Comparison of ENCODE assay signal across 8 mouse cellular contexts in the genomic region with DNA sequence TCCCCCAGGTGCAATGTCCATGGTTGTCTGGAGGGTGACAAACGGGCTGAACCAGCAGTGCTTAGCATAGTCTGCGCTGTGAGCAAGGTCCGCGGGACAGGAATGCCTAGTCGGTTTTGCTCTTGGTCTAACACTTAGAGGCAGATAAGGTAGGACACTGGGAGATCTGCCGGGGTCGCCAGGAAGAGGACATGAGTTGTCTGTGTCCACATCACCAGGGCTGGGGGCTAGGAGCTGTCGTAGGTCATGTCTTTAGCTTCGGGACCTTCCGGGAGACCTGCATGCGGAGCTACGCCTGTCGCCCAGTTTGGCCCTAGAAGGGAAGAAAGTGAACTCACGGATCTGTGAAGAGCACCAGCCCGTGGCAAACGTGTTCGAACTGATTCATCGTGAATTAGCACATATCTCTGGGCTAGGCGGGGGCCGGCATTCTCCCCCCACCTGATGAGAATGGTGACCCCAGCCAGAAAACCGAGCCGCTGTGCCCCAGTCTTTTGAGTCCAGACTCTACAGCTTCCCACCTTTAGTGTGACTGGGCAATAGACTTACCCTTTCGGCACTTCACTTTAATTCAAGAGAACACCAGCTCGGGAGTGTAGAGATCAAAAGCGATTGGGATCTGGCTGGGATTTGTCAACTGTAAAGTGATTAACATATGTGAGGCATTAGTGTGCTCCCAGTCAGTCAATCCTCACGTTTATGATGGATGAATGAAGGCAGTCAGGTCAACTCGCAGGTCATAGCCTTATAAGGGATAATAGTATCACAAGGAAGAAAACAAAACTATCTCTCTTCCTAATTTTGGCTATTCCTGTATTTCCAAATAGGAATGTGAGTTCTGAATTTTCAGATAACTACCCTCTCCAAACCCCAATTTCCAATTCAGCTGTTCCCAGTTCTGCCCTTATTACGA. TPM values are rescaled to one million over a fixed set of nuclear protein-coding genes. Genes with fewer than 3 reads are reported as not detected.
A peak's percentile ranks its signal among the peaks of the same experiment; 100 is the strongest.
DNase-seq lines count a peak whose midpoint lies in the region; ATAC-seq and TF ChIP-seq lines count a peak whose summit lies in the region.

No protein-coding gene starts in this region.

- H3K27me3 ChIP-seq in liver, adult 2 months (ENCODE audit: control insufficient read depth, insufficient read depth, low read length): no peaks in the 10 kb centered on the region
- H3K27me3 ChIP-seq in heart, embryonic 14.5 days (ENCODE audit: control insufficient read depth, insufficient read depth, low read length): peaks cover 16% of the 10 kb centered on the region; the same call in 1 of the 2 replicates
- H3K27me3 ChIP-seq in thymus, adult 2 months (ENCODE audit: control insufficient read depth, insufficient read depth, low read length): peaks cover 49% of the 10 kb centered on the region

- TF ChIP-seq POLR2A in liver, adult 2 months (IDR thresholded peaks at IDR 0.05; ENCODE audit: extremely low read depth, insufficient read depth, low read length): no peak
- no peak for TF ChIP-seq POLR2A in thymus, adult 2 months (IDR thresholded peaks at IDR 0.05; ENCODE audit: control insufficient read depth, extremely low read depth, insufficient read depth, low read length, poor library complexity)

- H3K4me3 ChIP-seq in liver, adult 2 months (ENCODE audit: insufficient read depth, low read depth, low read length): peak overlapping the region; percentile 51
- H3K4me3 ChIP-seq in heart, embryonic 14.5 days (ENCODE audit: control insufficient read depth in 1 of 2, insufficient read depth in 1 of 2, low read depth in 1 of 2, low read length in 2 of 2): peak overlapping the region; percentile 22 to 55
- no peak overlapping the region for H3K4me3 ChIP-seq in layer of hippocampus, adult 2 months
- H3K4me3 ChIP-seq in thymus, adult 2 months (ENCODE audit: control insufficient read depth, insufficient read depth, low read length): no peak overlapping the region

- no peak for ATAC-seq in heart, embryonic 14.5 days (ENCODE audit: insufficient number of reproducible peaks, insufficient read depth, low FRiP score, low read depth)

- no peak overlapping the region for H3K27ac ChIP-seq in liver, adult 2 months (replicated peaks; ENCODE audit: insufficient read depth, low read depth, low read length)
- no peak overlapping the region for H3K27ac ChIP-seq in heart, embryonic 14.5 days (replicated peaks in 1 of 2; ENCODE audit: control insufficient read depth in 1 of 2, insufficient read depth in 1 of 2, low read depth in 2 of 2, low read length in 2 of 2)
- H3K27ac ChIP-seq in layer of hippocampus, adult 2 months: no peak overlapping the region
- no peak overlapping the region for H3K27ac ChIP-seq in thymus, adult 2 months (ENCODE audit: control insufficient read depth, insufficient read depth, low read length)

- H3K4me1 ChIP-seq in liver, adult 2 months (ENCODE audit: control insufficient read depth, insufficient read depth, low read length): peaks cover 19% of the 10 kb centered on the region
- H3K4me1 ChIP-seq in heart, embryonic 14.5 days (ENCODE audit: control insufficient read depth in 2 of 2, insufficient read depth in 2 of 2, low read length in 2 of 2): peaks cover 28 to 40% of the 10 kb centered on the region in 2 experiments
- H3K4me1 ChIP-seq in thymus, adult 2 months (replicated peaks; ENCODE audit: control insufficient read depth, insufficient read depth, low read length): peaks cover 23% of the 10 kb centered on the region

- no peak for TF ChIP-seq CTCF in liver, adult 2 months (IDR thresholded peaks at IDR 0.05; ENCODE audit: low read depth, low read length)
- TF ChIP-seq CTCF in layer of hippocampus, adult 2 months (conservative IDR thresholded peaks at IDR 0.05): no peak
- no peak for TF ChIP-seq CTCF in thymus, adult 2 months (IDR thresholded peaks at IDR 0.05; ENCODE audit: borderline replicate concordance, control insufficient read depth, extremely low read depth, insufficient read depth, low read length, poor library complexity)

- no peaks in the 10 kb centered on the region for H3K9me3 ChIP-seq in heart, embryonic 14.5 days (ENCODE audit: control insufficient read depth, low read length)

- H3K79me2 ChIP-seq in liver, adult 2 months (ENCODE audit: control insufficient read depth, insufficient read depth, low read length): no peaks in the 10 kb centered on the region

- peak overlapping the region; percentile 51 for H3K9ac ChIP-seq in liver, adult 2 months (ENCODE audit: low read depth, low read length)
- peak overlapping the region; percentile 73 for H3K9ac ChIP-seq in heart, embryonic 14.5 days (ENCODE audit: low read length)

- peak; percentile 62 for DNase-seq in liver, adult 2 months (ENCODE audit: extremely low read depth, low read depth, low spot score)
- DNase-seq in liver: no peak
- peak; percentile 48 to 66 for DNase-seq in kidney, postnatal 4 days
- DNase-seq in retina, embryonic 14.5 days (ENCODE audit: low spot score): peak; percentile 38
- no peak for DNase-seq in layer of hippocampus, adult 2 months (ENCODE audit: low spot score in 2 of 2)
- no peak for DNase-seq in urinary bladder, postnatal 36 days (ENCODE audit: low spot score in 2 of 2)
- no peak for DNase-seq in thymus, adult 2 months

- WGBS in liver, adult 2 months: 15% methylated on average over 28 of the region's 28 CpGs
- WGBS in heart, embryonic 14.5 days: 6% methylated on average over 28 of the region's 28 CpGs
- WGBS in thymus, adult 2 months: 5% methylated on average over 28 of the region's 28 CpGs

- H3K36me3 ChIP-seq in liver, adult 2 months (ENCODE audit: control insufficient read depth, insufficient read depth, low read length): no peaks in the 10 kb centered on the region
- no peaks in the 10 kb centered on the region for H3K36me3 ChIP-seq in heart, embryonic 14.5 days (ENCODE audit: control insufficient read depth, insufficient read depth, low read length)
- H3K36me3 ChIP-seq in thymus, adult 2 months (ENCODE audit: control insufficient read depth, insufficient read depth, low read length): no peaks in the 10 kb centered on the region

- H3K4me2 ChIP-seq in heart, embryonic 14.5 days (ENCODE audit: low read length): peak overlapping the region; percentile 90

RNA-seq across cellular contexts. Expression of a gene that starts 1.0 kb away (rescaled TPM):
- 1.3 and 3.0 TPM in 2 replicates for total RNA-seq in liver, adult 2 months (2014; rRNA removed)
- 1.5 and 2.5 TPM in 2 replicates for polyA plus RNA-seq in liver, adult 2 months (2012; rRNA removed)
- 13.7 and 15.3 TPM in 2 replicates for polyA plus RNA-seq in heart, embryonic 14.5 days (2014; fragmentation: Nextera tagmentation; extraction: Ambion mirVana)
- 1 to 10 TPM; 1.1 to 1.6 TPM for total RNA-seq in layer of hippocampus, adult 2 months (2021)
- 12.0 and 14.1 TPM in 2 replicates for polyA plus RNA-seq in thymus, adult 2 months (2012; rRNA removed)

RNA-seq across cellular contexts. Expression of a gene that starts 11.7 kb away (rescaled TPM):
- total RNA-seq in liver, adult 2 months (2014; rRNA removed): 19.6 and 19.7 TPM in 2 replicates
- polyA plus RNA-seq in liver, adult 2 months (2012; rRNA removed): 6.6 and 7.2 TPM in 2 replicates
- polyA plus RNA-seq in heart, embryonic 14.5 days (2014; fragmentation: Nextera tagmentation; extraction: Ambion mirVana): 37.1 and 38.4 TPM in 2 replicates
- 10 to 100 TPM; 69.8 to 78.0 TPM for total RNA-seq in layer of hippocampus, adult 2 months (2021)
- polyA plus RNA-seq in thymus, adult 2 months (2012; rRNA removed): 6.3 and 8.8 TPM in 2 replicates

Comparison
In these comparisons a context has a peak if more than half of its experiments do, and no peak if none do; other contexts are left out.
1. DNase-seq: peak in liver, adult 2 months (single experiment), kidney, postnatal 4 days (2 of 2) and retina, embryonic 14.5 days (single experiment); none in liver (single experiment), layer of hippocampus, adult 2 months (0 of 2), urinary bladder, postnatal 36 days (0 of 2) and thymus, adult 2 months (single experiment).
2. H3K4me3 ChIP-seq: peak in liver, adult 2 months (single experiment) and heart, embryonic 14.5 days (2 of 2); none in layer of hippocampus, adult 2 months (single experiment) and thymus, adult 2 months (single experiment).